Mouse (Mus musculus) lung, embryonic 16.5 days (tissue): ENCODE measurements around the gene Pi4kb. TPM values are rescaled to one million over a fixed set of nuclear protein-coding genes. Genes with fewer than 3 reads are reported as not detected.
"Not testable (repeated sequence)": the region's sequence is repeated elsewhere in the genome, so short reads cannot be mapped to it uniquely, and the experiment has no call there.

Source experiments
- ATAC-seq: fragments of 200-750 bp; cut with Nextera tagmentation; 2 replicates; pipeline ENCODE4 v1.8.0; 2017; ENCODE audit warnings: low read depth, mild to moderate bottlenecking, moderate library complexity
- H3K27ac ChIP-seq: fragments of 300-500 bp; sonication (generic); 2 replicates; pipeline ENCODE4 v1.5.1; 2014; ENCODE audit warnings: mild to moderate bottlenecking, control low read depth, low read length
- H3K27me3 ChIP-seq: fragments of 300-500 bp; sonication (generic); 2 replicates; pipeline ENCODE4 v1.6.1; 2014; ENCODE audit warnings: low read depth, low read length, mixed read lengths; ENCODE audit not compliant: control insufficient read depth, insufficient read depth
- H3K36me3 ChIP-seq: fragments of 300-500 bp; sonication (generic); 2 replicates; pipeline ENCODE4 v1.6.1; 2014; ENCODE audit warnings: low read length; ENCODE audit not compliant: control insufficient read depth, insufficient read depth
- H3K4me1 ChIP-seq: fragments of 300-500 bp; sonication (generic); replicated peaks from 2 replicates; pipeline ENCODE4 v1.6.1; 2014; ENCODE audit warnings: low read length, mixed read lengths; ENCODE audit not compliant: control insufficient read depth, insufficient read depth
- H3K4me2 ChIP-seq: fragments of 300-500 bp; sonication (generic); 2 replicates; pipeline ENCODE4 v1.6.1; 2014; ENCODE audit warnings: low read depth, low read length, control low read depth
- H3K4me3 ChIP-seq: fragments of 300-500 bp; sonication (generic); 2 replicates; pipeline ENCODE4 v1.5.1; 2014; ENCODE audit warnings: mild to moderate bottlenecking, low read length, control low read depth
- H3K9ac ChIP-seq: fragments of 300-500 bp; sonication (generic); 2 replicates; pipeline ENCODE4 v1.6.1; 2014; ENCODE audit warnings: low read length, control low read depth
- H3K9me3 ChIP-seq: fragments of 300-500 bp; sonication (generic); 2 replicates; pipeline ENCODE4 v1.6.1; 2016; ENCODE audit warnings: low read length; ENCODE audit not compliant: control insufficient read depth
- WGBS: fragments of 180-500 bp; shearing (Covaris S2); extraction: QIAGEN DNeasy Blood & Tissue Kit; methylation state at CpG from one replicate; pipeline ENCODE4 v1.1.7; 2014; 5-methylcytosine and 5-hydroxymethylcytosine counted together
- polyA plus RNA-seq: library from polyadenylated mRNA; unstranded; fragments of >200 nt; fragmentation: Nextera tagmentation; extraction: Ambion mirVana; gene quantifications from 2 replicates; pipeline ENCODE4 v1.2.1, GENCODE M21; 2015

The Pi4kb gene
- 25.1 and 25.7 TPM in 2 replicates for polyA plus RNA-seq

DNA sequence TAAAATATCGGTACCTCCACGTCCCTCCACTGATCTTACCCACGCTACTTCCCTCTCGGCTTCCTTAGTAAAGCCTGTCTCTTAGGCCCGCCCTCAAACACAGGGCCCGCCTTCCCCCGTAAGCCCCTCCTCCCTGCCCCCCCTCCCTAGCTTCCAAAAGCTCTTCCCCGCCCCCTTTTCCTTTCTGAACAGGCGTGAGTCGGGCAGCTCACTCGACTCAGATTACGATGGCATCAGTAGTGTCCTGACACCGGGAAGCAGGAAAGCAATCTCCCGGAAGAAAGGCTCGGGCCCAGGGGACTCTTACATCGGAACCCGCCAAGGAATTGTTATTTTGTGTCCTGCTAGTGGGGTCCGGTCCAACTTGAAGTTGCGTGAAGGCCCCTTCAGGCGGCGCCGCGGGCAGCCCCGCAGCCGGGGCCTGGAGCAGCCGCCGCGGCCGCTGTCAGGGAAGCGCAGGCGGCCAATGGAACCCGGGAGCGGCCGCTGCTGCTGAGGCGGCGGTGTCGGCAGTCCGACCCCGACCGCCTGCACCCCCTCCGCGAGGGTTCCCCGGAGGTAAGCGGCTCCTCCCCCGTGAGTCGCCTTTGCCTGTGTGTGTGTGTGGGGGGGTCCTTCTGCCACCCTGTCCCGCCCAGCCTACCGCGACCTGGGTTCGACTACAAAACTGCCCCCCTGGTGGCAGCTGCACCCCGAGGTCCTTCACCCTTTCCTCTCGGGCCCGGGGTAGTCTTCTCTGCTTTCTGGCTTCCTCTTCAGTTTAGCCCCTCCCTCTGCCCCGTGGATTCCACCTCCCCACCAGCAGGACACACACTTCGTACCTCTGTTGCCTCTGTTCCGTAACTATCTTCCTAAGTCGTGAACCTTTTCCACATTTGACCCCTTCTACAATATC, at the start of gene Pi4kb:
Gene Pi4kb (plus strand): TSS at position 204 of the 895 bp plus-strand sequence.
- peak within 1 kb of the TSS; percentile 96 for H3K9ac ChIP-seq
- 0% methylated on average over 45 of the region's 57 CpGs for WGBS
- H3K4me1 ChIP-seq, result peaks cover 17% of the 10 kb centered on the region
- ATAC-seq, result peak; percentile 94
- no peaks in the 10 kb centered on the region for H3K27me3 ChIP-seq
- peak within 1 kb of the TSS; percentile 80 for H3K4me2 ChIP-seq
- H3K27ac ChIP-seq, result peak within 1 kb of the TSS; percentile 95
- H3K9me3 ChIP-seq, result no peaks in the 10 kb centered on the region
- H3K4me3 ChIP-seq, result peak within 1 kb of the TSS; percentile 94
- 0 out of 2 replicates have a peak, but pooled peaks cover 2% of the 10 kb centered on the region for H3K36me3 ChIP-seq

DNA sequence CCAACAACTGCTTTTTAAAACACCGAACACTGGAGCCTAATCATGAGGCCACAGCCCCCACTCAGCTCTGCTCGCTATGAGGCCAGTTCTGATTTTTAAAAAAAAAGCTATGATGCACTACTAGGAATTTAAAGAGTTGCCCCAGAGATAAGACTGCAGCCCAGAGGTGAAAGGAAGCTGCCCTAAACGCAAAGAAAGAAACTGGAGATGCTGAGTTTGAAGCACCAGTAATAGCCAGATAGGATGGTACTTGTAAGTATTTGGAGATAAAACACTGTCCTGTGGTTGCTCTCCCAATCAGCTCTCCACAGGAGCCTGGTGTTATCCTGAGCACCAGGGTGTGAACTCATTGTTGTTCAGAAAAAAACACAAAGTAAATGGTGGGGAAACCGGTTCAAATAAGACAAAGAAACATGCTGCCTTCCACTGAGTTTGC, 48.2 kb upstream of the Pi4kb start:
- H3K9me3 ChIP-seq, H3K4me2 ChIP-seq, ATAC-seq, H3K9ac ChIP-seq, H3K36me3 ChIP-seq, H3K27me3 ChIP-seq, H3K4me3 ChIP-seq, H3K4me1 ChIP-seq: not testable (repeated sequence)
- H3K27ac ChIP-seq, result peak overlapping the region; percentile 43; the same call in 1 of the 2 replicates
- WGBS, result 24% methylated on average over 4 of the region's 4 CpGs

DNA sequence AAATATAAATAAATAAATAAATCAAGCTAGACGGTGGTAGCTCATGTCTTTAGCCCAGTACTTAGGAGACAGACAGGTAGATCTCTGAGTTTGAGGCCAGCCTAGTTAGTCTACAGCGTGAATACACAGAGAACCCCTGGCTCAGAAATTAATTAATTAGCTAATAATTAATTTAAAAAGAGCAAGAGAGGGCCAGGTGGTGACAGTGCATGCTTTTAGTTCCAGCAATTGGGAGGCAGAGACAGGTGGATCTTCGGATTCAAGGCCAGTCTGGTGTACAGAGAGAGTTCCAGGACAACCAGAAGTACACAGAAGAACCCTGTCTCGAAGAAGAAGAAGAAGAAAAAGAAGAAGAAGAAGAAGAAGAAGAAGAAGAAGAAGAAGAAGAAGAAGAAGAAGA, 45.6 kb upstream of the Pi4kb start:
- H3K9ac ChIP-seq, H3K9me3 ChIP-seq, ATAC-seq, H3K4me2 ChIP-seq, H3K36me3 ChIP-seq, H3K27me3 ChIP-seq, H3K27ac ChIP-seq, H3K4me3 ChIP-seq: not testable (repeated sequence)
- H3K4me1 ChIP-seq, result peaks cover 12% of the 10 kb centered on the region
- 91% methylated on average over 3 of the region's 4 CpGs for WGBS

DNA sequence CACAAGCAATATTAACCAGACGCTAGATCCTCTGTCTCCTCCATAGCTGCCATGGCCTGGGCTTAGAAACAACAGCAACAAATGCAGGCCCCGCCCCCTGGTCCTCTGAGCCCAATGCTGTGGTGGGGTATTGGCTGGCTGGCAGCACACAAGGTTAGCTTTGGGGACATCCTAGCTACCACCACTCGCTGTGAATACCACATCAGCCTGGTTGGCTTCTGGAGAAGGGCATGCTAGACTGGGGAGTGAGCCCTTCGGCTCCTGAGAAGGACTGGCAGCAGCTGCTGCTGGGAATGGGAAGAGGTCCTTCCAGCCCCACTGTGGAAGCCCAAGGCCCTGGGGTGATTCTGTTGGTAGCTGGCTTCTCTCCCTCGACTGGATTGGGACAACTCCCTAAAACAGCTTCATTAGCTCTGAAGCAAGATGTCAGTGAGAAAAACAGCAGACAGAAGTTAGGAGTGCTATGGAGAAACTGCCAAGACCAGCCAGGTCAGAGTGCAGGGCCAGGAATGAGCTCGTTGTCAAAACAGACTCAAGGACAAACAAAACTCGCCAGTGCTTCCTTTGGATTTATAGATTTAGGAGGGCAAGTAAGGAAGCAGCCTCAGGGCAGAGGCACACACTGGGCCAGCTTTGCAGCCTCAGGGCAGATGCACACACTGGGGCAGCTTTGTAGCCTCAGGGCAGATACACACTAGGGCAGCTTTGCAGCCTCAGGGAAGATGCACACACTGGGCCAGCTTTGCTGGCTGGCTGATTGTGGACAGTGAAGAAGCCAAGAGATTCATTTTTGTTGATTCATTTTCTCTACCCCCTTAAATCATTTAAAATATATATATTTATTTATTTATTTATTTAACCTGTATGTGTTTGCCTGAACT, 43.9 kb upstream of the Pi4kb start:
- WGBS, result 28% methylated on average over 7 of the region's 7 CpGs
- peak; percentile 15 for ATAC-seq
- not testable (repeated sequence) for H3K9me3 ChIP-seq, H3K4me3 ChIP-seq, H3K36me3 ChIP-seq, H3K9ac ChIP-seq, H3K27me3 ChIP-seq, H3K4me2 ChIP-seq
- Histone ChIP-seq H3K27ac (peak overlapping the region; percentile 83), H3K4me1 (peaks cover 12% of the 10 kb centered on the region)

DNA sequence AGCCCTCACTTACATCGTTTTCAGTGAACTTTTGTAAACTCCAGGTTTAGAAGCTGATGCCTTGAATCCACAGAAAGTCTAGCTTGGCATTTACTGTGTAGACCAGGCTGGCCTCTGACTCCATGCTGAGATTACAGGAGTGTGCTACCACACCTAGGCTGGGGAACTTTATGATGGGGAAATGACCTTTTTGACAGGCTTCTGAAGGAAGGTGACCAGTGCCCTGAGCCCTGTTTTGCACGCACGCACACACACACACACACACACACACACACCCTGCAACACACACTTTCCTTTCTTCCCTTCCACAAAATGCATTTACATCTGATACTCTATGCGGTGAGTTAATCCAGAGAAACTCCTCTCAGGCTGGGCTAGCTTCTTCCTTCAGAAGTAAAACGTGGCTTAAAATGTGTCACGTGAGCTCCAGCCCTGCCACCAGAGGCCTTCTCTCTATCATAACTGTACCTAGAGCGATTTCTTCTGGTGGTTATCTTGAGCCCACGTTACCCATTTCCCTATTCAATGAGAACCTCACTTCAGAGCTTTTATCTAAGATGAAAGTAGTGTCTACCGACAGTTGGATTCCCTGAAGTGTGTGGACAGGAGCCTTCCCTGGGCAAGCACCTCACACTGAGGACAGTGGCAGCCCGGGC, 43.0 kb upstream of the Pi4kb start:
- not testable (repeated sequence) for H3K36me3 ChIP-seq, ATAC-seq, H3K9ac ChIP-seq, H3K4me3 ChIP-seq, H3K27me3 ChIP-seq, H3K9me3 ChIP-seq, H3K4me2 ChIP-seq
- WGBS, result 62% methylated on average over 10 of the region's 10 CpGs
- H3K4me1 ChIP-seq, result peaks cover 12% of the 10 kb centered on the region
- peak overlapping the region; percentile 98 for H3K27ac ChIP-seq

- H3K27me3 ChIP-seq, H3K4me3 ChIP-seq, H3K9me3 ChIP-seq, H3K36me3 ChIP-seq, H3K9ac ChIP-seq: not testable (repeated sequence)
- 0 out of 2 replicates have a peak, but pooled peaks have one; percentile 10 for ATAC-seq
- Histone ChIP-seq H3K4me2 (peak overlapping the region; percentile 62; the same call in 1 of the 2 replicates), H3K4me1 (peaks cover 12% of the 10 kb centered on the region), H3K27ac (peak overlapping the region; percentile 98)
- 21% methylated on average over 2 of the region's 2 CpGs for WGBS
Observed at GRCm38 (mm10) chr3:94932279-94932678, 42.3 kb upstream of the Pi4kb start.

GRCm38 (mm10) chr3:94932809-94933564, 41.5 kb upstream of the Pi4kb start, which contains the start of gene Selenbp1:
Gene Selenbp1 (plus strand): TSS chr3:94933056.
- ATAC-seq, result peak; percentile 87
- H3K27ac ChIP-seq, result peak within 1 kb of the TSS; percentile 98
- H3K4me1 ChIP-seq, result peaks cover 12% of the 10 kb centered on the region
- 3% methylated on average over 16 of the region's 16 CpGs for WGBS
- peak within 1 kb of the TSS; percentile 55 for H3K4me3 ChIP-seq
- no peaks in the 10 kb centered on the region for H3K36me3 ChIP-seq
- H3K4me2 ChIP-seq, result peak within 1 kb of the TSS; percentile 62
- H3K9me3 ChIP-seq, result no peaks in the 10 kb centered on the region
- H3K9ac ChIP-seq, result peak within 1 kb of the TSS; percentile 72
- no peaks in the 10 kb centered on the region for H3K27me3 ChIP-seq

- peak overlapping the region; percentile 98 for H3K27ac ChIP-seq
- H3K4me2 ChIP-seq, result peak overlapping the region; percentile 62
- H3K36me3 ChIP-seq, H3K27me3 ChIP-seq, ATAC-seq, H3K9me3 ChIP-seq: not testable (repeated sequence)
- H3K4me1 ChIP-seq, result peaks cover 12% of the 10 kb centered on the region
- WGBS, result no CpG with 5 or more reads among the region's 2 CpGs
- H3K4me3 ChIP-seq, result peak overlapping the region; percentile 55
- H3K9ac ChIP-seq, result peak overlapping the region; percentile 72
Observed at GRCm38 (mm10) chr3:94933604-94934003, 40.9 kb upstream of the Pi4kb start.
